In genomic region chr6:82998326-82998725, GRCm38 (mm10) we compare ENCODE assay signal across 1 mouse cellular context.
A peak's percentile ranks its signal among the peaks of the same experiment; 100 is the strongest.
TF ChIP-seq lines count a peak whose summit lies in the region.

No protein-coding gene starts in this region.

TF ChIP-seq in MEL, 35 proteins besides CTCF, POLR2A, EP300 and RAD21:
- peak; percentile 34; the same call in 1 of the 2 replicates for TF ChIP-seq MXI1 (IDR thresholded peaks at IDR 0.05; ENCODE audit: low read depth, low read length)
- no peak for TF ChIP-seq E2F4 (IDR thresholded peaks at IDR 0.05; ENCODE audit: borderline replicate concordance, low read depth, low read length)
- TF ChIP-seq MYC (IDR thresholded peaks at IDR 0.05; ENCODE audit: low read depth, low read length), result 0 out of 2 replicates have a peak, but pooled peaks have one; percentile 45
- no peak for TF ChIP-seq RCOR1 (IDR thresholded peaks at IDR 0.05; ENCODE audit: low read depth, low read length)
- TF ChIP-seq ZMIZ1 (IDR thresholded peaks at IDR 0.05; ENCODE audit: low read depth, low read length), result no peak
- peak; percentile 45; the same call in 1 of the 2 replicates for TF ChIP-seq ZNF384 (IDR thresholded peaks at IDR 0.05; ENCODE audit: low read depth, low read length)
- no peak for TF ChIP-seq CHD2 (IDR thresholded peaks at IDR 0.05; ENCODE audit: low read length)
- TF ChIP-seq SMC3 (IDR thresholded peaks at IDR 0.05; ENCODE audit: low read depth, low read length), result peak; percentile 54
- TF ChIP-seq MAX (IDR thresholded peaks at IDR 0.05; ENCODE audit: low read length), result peak; percentile 41; the same call in 1 of the 2 replicates
- TF ChIP-seq USF1 (IDR thresholded peaks at IDR 0.05; ENCODE audit: low read depth, low read length), result 0 out of 2 replicates have a peak, but pooled peaks have one; percentile 4
